Mouse (Mus musculus) cerebral cortex, adult 2 months (tissue): Measurements from ENCODE around the gene Tmem107.

Experiments
- WGBS: fragments of 180-500 bp; shearing (Covaris S2); methylation state at CpG from one replicate; pipeline ENCODE4 v1.1.7; 2018; 5-methylcytosine and 5-hydroxymethylcytosine counted together

Gene Tmem107

DNA sequence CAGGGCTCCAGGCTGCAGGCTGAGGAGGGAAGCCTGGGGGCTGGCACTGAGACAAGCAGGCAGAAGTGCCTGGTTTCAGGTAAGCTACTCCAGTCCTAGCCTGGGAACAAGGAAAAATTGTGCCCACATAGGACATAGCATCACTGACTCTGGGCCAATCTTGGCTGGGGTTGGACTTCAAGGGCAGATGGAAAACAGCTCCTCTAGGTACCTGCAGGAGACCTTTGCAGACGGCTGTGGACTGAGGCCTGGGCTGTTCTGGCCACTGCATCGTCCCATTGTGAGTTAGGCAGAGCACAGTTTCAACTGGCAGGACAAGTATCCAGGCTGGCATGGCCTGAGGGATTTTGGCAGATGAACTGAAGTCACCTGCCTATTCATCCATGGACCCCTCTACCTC lies 35.2 kb downstream of the Tmem107 start:
- 77% methylated on average over 2 of the region's 2 CpGs for WGBS

DNA sequence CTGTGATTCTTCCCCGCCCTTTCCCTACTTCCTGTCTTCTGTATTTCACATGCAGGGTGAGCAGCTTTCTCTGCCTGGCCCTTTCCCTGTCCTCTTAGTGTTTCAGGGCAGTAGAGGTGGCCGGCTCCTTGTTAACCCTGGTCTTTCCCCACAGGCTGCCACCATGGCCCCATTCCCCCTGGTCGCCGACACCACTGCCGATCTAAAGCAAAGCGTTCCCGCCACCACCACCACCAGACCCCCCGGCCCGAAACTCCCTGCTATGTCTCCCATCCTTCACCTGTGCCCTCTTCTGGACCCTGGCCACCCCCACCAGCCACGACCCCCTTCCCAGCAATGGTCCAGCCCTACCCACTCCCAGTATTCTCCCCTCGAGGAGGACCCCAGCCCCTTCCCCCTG lies 35.7 kb downstream of the Tmem107 start:
- WGBS = 88% methylated on average over 11 of the region's 11 CpGs

DNA sequence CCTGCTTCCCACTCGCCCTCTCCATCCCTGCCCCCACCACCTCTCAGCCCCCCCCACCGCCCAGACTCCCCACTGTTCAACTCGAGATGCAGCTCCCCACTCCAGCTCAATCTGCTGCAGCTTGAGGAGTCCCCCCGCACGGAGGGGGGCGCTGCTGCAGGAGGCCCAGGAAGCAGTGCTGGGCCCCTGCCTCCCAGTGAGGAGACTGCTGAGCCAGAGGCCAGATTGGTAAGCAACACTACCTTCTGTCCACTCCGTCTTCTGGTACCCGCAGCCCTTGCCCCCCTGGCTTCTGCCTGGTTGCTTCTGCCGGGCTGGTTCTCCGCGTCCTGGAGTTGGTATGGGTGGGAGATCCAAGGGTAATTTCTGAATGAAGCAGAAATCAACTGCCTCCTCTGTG lies 36.2 kb downstream of the Tmem107 start:
- 81% methylated on average over 11 of the region's 11 CpGs for whole genome bisulfite sequencing

DNA sequence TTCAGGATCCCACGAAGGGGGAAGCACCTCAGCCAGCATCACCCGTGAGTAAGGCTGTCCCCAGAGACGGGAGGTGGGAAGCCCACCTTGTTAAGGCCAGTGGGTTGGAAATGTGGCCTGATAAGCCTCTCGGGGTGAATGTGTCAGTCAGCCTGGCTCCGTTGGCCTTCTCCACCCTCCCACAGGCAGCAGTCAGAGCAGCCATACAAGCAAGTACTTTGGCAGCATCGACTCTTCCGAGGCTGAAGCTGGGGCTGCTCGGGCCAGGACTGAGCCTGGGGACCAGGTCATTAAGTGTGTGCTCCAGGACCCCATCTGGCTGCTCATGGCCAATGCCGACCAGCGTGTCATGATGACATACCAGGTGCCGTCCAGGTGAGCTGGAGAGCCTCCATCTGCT lies 37.1 kb downstream of the Tmem107 start:
- WGBS = 87% methylated on average over 11 of the region's 11 CpGs

DNA sequence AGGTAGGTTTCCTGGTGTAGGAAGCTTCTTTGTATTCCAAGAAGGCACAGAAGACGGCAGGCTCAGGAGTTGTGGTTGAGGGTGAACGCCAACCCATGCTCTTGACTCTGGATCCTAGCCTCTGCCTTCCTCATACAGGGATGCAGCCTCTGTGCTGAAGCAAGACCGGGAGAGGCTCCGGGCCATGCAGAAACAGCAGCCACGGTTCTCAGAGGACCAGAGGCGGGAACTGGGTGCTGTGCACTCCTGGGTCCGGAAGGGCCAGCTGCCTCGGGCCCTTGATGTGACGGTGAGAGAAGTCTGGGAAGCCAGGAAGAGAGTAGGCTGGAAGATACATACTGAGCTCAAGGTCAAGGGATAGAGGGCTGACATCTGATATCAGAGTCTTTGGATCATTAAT lies 37.6 kb downstream of the Tmem107 start:
- 87% methylated on average over 9 of the region's 9 CpGs for WGBS

DNA sequence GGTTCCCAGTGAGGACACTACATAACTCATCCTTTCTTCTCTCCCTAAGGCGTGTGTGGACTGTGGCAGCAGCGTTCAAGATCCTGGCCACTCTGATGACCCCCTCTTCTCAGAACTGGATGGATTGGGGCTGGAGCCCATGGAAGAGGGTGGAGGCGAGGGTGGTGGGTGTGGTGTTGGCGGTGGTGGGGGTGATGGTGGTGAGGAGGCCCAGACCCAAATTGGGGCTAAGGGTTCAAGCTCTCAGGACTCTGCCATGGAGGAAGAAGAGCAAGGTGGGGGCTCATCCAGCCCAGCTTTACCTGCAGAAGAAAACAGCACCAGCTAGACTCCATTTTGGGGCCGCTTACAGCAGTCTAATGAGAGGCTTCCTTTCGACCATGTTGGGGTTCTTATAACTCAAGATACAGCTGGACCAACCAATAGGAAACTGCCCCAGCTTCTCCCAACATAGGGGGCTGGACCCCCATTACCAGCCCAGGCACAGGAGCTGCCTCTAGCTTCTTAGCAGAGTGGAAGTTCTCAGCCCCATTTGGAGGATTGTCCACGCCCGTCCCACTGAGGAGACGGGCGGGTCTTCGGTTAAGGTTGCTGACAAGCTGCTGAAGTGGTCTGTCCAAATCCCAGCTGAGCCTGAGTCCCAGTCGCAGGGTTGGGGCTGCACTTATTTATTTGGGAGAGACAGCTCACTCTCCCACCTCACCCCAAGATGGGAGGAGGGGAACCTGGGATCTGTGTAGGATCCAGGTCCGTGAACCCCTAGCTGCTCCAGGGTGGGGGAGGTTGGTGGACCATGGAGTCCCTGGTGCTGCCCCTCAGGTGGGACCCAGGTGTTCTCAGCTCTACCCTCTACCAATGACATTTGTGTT lies 38.7 kb downstream of the Tmem107 start:
- 82% methylated on average over 13 of the region's 13 CpGs for WGBS

DNA sequence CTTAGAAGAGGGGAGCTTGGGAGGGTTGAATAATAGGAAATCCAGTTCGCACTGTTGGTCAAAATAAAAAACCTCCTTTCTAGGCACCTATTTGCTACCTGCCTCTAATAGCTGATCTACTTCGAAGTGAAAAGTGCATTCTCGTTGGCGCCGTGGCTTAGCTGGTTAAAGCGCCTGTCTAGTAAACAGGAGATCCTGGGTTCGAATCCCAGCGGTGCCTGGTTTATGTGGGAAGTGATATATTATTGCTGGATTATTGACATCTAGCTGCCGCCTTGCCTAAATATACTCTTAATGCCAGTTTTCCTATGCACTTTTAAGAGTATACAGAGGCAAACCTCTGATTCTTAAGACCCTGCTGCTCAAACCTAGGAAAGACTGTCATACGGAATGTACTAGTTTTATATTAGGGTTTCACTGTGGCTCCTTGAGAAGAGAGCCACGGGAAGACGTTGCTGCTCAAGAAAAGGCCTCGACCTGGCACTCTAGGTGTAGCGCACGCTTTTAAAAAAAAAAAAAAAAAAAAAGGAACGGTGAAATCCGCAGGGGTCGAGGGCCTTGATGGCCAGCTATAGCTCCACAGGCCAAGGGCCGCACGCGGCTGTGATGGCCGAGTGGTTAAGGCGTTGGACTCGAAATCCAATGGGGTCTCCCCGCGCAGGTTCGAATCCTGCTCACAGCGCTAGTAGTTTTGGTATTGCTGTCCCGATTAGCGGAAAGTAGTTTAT lies 39.9 kb downstream of the Tmem107 start:
- 2% methylated on average over 30 of the region's 30 CpGs for WGBS

DNA sequence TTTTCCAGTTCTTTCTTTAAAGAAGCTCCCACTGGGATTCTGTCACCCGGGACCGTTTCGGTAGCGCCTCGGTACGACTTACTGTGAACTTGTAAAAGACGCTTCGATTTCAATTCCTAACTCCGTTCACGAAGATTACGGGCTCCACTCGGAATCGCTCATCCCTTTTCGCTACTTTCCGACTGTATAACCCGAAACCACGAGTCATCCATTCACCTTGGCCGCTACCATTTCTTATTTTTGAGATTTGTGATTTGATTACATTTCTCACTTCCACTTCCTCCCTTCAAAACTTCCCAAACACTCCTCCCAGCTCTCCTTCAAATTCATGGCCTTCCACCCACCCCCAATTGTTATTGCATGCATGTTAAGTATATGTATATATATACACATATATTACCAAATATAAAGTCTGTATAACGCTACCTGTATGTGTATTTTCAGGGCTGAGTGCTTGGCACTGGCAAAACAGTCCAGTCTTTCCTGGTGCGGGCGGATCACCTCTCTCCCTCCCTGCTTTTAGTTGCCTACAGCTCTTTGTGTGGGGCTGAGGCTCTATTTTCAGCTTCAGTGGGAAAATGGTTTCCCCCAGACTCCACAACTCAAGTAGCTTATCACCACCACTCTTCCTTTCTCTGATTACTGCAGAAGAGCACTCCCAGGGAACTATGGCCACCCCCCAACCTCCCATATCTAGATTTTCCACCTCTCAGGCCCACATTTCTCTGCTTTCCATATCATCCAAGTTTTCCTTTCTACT lies 40.6 kb downstream of the Tmem107 start:
- 9% methylated on average over 21 of the region's 21 CpGs for WGBS

DNA sequence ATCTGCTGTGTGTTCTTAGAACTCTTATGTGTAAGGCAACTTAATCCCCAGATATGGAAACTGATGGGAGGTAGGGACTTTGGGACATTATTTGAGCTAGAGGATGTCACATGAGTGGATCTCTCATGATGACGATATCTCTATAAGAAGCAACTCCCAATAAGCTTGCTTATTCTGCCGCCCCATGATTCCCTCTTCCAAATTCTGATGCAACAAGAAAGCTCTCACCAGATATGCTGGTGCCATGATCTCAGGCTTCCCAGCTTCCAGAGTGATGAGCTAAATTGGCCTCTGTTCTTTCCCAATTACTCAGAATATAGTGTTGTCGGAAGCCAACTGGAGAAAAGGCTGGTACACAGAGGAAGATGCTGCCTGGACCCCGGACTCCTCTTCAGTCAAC lies 41.3 kb downstream of the Tmem107 start:
- WGBS = 38% methylated on average over 4 of the region's 4 CpGs

DNA sequence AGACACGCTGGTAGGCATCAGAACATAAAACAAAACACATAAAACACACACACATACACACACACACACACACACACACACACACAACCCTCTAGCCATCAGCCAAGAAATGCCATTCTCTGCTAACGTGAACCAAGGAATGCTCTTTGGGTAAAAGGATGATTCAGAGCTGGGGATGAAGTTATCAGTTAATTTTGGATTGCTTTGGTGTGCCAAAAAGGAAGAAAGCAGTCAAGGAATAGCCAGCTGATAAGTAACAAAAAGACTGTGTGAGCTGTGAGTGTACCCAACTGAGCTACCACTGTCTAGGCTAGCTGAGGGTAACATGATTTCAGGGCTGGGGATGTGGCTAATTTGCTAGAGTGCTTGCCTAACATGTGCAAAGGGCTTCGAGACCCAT lies 43.4 kb downstream of the Tmem107 start:
- 68% methylated on average over 3 of the region's 3 CpGs for WGBS

DNA sequence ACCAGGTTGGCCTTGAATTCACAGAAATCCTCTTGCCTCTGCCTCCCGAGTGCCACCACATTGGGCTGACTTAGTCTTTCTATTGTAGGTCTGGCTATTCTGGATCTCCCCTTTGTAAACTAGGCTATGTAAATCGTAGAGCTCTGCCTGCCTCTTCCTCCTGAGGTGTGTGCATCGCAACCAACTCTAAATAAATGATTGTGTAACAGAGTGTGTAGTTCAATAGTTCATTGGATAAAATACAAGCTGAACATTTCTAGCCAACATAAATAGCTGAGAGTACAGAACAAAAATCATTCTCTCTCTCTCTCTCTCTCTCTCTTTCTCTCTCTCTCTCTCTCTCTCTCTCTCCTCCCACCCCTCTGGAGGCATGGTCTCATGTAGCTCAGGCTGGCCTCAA lies 44.0 kb downstream of the Tmem107 start:
- 87% methylated on average over 3 of the region's 3 CpGs for WGBS

DNA sequence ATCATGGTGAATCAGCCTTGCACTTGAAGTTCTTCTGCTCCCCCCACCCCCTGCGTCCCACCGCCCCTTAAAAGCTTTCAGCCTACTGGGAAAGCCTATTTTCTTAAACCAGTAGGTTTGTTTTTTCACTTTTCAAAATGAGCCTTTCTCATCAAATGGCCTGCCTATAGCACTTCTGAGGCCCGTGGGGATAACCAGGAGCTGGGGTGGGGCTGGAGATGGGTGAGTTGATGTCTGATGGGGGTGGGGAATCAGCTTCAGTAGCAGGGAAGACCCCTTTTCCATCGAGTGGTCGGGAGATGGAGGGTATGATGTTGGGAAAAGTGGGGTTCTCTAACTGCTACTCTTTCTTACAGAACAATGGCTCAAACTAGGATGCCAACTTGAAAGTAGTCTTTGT lies 46.2 kb downstream of the Tmem107 start:
- 56% methylated on average over 5 of the region's 5 CpGs for WGBS

DNA sequence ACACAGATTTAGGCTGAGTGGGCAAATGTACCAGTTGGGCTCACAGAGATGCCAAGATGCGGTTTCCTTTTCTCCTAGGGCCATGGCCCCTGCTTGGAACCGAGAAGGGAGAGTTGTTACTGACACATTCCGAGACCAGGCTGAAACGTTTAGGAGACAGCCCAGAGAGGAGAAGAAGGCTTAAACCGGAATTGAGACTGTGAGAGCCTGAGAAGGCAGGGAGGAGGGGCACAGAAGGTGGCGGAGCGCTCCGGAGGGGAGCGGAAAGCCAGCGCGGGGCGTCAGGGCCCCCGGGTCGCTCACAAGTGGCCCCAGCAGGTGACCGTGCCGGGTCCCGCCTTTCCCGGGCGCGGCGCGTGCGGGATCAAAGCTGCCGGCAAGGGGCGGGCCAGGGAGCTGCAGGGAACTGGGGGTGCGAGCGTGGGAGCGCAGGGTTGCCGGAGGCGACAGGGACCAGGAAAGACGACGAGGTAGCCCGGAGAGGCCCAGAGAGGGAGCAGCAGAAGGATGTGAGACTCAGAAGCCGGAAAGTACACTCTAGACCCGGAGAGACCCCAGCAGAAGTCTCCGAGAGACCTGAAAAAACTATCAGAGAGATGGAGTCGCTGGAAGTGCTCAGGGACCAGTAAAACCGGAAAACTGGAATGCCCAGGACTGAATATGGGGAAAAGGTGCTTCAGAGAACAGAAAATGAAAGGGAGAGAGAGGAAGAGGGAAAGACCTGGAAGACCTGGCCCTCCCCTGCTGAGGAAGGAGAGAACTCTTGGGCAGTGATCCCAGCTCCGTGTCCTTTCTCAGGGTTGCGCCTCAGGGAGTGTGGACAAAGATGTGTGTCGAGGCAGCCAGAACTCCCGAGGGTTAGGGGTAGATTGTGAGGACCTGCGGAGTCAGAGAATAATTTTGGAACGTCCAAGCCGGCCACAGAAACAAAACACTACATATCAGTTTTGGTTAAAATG lies 47.4 kb downstream of the Tmem107 start:
- WGBS = under 1% methylated on average over 45 of the region's 45 CpGs

DNA sequence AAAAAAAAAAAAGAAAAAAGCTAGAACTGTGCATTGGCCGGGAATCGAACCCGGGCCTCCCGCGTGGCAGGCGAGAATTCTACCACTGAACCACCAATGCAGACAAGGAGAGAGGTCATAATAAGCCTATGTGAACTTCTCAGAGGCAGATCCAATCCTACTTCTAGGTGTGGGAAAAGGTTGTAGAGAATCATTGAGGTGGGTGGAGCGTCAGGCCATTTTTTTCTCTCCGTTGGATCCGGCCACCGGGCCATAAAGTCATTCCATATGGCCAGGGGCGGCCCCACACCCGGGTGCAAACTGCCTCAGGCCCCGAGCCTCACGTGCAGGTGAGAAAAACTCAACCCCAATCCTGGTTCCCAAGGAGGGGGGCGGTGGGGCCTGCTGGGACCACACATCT lies 48.2 kb downstream of the Tmem107 start:
- WGBS = 5% methylated on average over 15 of the region's 15 CpGs

DNA sequence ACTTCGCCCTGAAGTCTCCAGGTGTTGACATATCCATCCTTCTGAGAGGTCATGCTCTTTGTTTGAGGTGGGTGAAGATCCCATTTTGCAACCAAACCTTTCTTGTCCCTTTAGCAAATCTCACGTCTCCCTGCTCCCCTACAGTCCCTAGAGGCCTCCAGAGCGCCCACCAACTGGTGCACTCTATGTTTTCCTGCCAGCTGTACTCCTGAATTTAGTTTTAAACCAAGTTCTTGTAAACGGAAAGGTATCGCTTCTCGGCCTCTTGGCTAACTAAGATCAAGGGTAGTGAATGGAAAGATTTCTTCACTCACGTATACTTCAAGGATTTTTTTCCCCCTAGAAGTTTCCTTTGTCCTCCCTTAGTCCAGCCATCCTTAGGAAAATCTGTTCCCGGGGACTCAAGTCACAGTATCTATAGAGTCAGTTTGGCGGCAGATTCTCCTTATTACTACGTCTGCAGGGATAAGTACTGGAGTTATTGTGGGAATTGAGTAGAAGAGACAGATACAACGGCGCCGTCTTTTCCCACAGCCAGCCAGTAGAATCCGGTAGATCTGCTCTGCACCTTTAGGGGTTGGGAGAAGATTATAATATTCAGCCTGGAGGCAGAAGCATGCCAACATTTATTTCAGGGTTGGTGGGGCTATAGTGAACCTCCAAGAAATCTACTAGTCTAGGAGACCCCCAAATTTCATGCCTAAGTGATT lies 49.0 kb downstream of the Tmem107 start:
- 58% methylated on average over 14 of the region's 14 CpGs for WGBS

DNA sequence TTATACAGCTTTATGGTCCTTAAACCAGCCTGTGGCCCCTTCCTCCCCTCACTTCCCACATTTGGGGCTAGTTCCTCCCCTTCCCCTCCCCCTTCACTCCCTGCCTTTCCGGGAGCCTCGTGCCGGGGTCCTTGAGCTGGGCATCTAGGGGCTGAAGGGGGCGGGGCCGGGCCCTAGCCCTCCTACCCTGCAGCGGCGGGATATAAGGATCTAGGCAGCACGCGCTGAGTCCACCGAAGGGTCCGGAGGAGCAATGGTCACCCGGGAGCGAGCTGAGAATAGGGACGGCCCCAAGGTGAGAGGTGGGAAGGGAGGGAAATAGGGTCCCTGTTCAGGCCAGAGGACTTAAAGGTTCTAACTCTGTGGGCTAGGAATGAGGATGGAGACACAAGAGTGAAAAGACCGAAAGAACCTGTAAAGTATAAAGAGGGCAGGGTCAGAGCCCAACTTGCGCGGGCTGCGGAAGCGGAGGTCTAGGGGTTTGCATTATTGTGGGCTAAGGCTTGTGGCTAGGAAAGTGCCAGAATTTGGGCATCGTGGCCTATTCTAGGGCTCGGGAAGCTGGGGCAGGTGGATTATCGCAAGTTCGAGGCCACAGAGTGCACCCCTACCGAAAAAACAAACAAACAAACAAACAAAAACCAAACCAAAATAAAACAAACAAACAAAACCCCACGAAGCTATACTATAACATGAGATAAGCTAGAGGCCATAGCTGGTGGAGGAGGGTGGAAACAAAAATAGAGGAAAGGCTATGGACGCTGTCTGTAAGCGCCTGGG lies 49.8 kb downstream of the Tmem107 start, which contains the start of gene Hes7:
Gene Hes7, plus strand, starts transcription at position 184 of the 780 bp plus-strand sequence.
- WGBS = 16% methylated on average over 27 of the region's 27 CpGs

DNA sequence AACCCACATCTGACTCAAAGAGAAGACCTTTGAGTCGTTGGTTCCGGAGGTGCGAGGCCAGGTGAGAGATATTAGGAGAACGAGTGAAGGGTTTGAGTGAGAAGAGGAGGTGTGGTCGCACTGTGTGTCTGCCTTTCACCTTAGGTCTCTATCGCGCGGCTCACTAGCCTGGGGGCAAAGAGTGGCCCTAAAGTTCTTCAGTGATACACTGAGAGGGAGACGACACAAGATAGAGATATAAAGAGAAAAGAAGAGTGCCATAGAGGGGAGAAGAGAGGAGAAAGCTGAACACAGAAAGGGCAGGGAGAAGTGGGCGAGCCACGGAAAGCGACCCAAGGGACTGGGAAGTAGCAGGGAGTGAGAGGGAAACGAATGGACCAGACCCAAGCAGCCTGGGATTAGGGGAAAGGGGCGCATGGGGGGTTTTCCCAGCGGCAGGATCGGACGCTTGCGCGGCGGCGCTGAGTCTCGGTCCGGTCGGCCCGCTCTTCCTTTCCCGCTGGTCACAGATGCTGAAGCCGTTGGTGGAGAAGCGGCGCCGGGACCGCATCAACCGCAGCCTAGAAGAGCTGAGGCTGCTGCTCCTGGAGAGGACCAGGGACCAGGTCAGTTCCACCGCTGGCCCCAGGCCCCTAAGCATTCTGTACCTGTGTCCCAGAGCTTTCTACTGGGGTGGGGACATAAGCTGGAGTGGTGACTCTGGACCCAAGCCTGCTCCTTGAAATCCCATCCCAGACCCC lies 50.6 kb downstream of the Tmem107 start:
- WGBS = 7% methylated on average over 32 of the region's 33 CpGs

DNA sequence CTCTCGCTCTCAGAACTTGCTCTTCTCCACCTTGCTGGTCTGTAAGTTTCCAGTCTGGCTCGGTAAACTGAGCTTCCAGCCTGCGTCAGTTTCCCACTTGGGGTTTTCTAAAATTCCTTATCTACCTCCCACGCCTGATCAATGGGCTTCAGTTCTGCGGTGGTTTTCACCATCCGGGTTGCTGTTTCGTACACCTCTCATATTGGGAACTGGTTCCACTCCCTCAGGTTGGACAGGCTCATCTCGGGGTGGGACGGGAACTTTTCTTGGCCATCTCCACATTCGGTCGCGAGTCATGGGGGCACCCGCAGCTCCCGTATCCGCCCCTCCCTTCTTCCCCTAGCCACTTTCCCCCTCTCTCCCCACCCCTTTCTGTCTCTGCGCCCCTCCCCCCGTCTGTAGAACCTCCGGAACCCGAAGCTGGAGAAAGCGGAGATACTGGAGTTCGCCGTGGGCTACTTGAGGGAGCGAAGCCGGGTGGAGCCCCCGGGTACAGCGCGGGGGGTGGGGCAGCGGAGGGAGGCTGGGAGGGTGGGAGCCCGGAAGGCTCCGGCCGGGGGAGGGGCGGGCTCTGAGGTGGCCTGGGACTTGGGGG lies 51.2 kb downstream of the Tmem107 start:
- WGBS = under 1% methylated on average over 32 of the region's 32 CpGs
